ENCODE assay signal across 8 mouse cellular contexts in genomic region chr11:4001603-4002002, GRCm38 (mm10). TPM values are rescaled to one million over a fixed set of nuclear protein-coding genes. Genes with fewer than 3 reads are reported as not detected.
A peak's percentile ranks its signal among the peaks of the same experiment; 100 is the strongest.
DNase-seq lines count a peak whose midpoint lies in the region; ATAC-seq and TF ChIP-seq lines count a peak whose summit lies in the region.

No protein-coding gene starts in this region.

- no peak overlapping the region for H3K4me3 ChIP-seq in gastrocnemius, adult 2 months
- H3K4me3 ChIP-seq in megakaryocyte, embryonic 14.5 days (replicated peaks) = peak overlapping the region; percentile 1

- H3K36me3 ChIP-seq in megakaryocyte, embryonic 14.5 days (replicated peaks; ENCODE audit: low read length) = no peaks in the 10 kb centered on the region

- peak; percentile 85 for TF ChIP-seq CTCF in gastrocnemius, adult 2 months (IDR thresholded peaks at IDR 0.05)

- H3K4me1 ChIP-seq in megakaryocyte, embryonic 14.5 days = peaks cover 20% of the 10 kb centered on the region

- peaks cover 57% of the 10 kb centered on the region for H3K27me3 ChIP-seq in megakaryocyte, embryonic 14.5 days (replicated peaks)

- peak; percentile 20 for DNase-seq in cerebellum, adult 11 months
- peak; percentile 80 for DNase-seq in ES-CJ7 (ENCODE audit: low read depth, low spot score)
- peak; percentile 46 to 51 for DNase-seq in cerebellum, adult 18-20 months
- peak; percentile 60 for DNase-seq in gastrocnemius, adult 2 months
- peak; percentile 30 for DNase-seq in layer of hippocampus, adult 9-11 months
- DNase-seq in skeletal muscle tissue, adult 2 months (ENCODE audit: low read depth, low spot score) = peak; percentile 7

- no peak overlapping the region for H3K27ac ChIP-seq in gastrocnemius, adult 2 months

- peaks cover 19% of the 10 kb centered on the region for H3K9me3 ChIP-seq in megakaryocyte, embryonic 14.5 days

- ATAC-seq in cerebellum, adult (ENCODE audit: insufficient number of reproducible peaks, low FRiP score, low TSS enrichment) = no peak

- intact Hi-C loops in gastrocnemius, adult 2 months (cut with DNase I) = loop anchor here (1.0 kb wide), 1 partner anchor 82 kb away; no protein-coding TSS in a partner anchor

RNA-seq across cellular contexts. Expression of gene Gal3st1, which starts 18.2 kb away (rescaled TPM):
- under 1 TPM in 1 of 2 experiments, not detected in 1; 0.20 TPM for total RNA-seq in gastrocnemius, adult 2 months (2021)
- not detected in 2 replicates for polyA plus RNA-seq in megakaryocyte, embryonic 14.5 days (2012; ENCODE audit: insufficient read depth, low replicate concordance)

RNA-seq across cellular contexts. Expression of gene 4930556J24Rik, which starts 25.0 kb away (rescaled TPM):
- not detected for total RNA-seq in gastrocnemius, adult 2 months (2021)
- not detected in 2 replicates for polyA plus RNA-seq in megakaryocyte, embryonic 14.5 days (2012; ENCODE audit: insufficient read depth, low replicate concordance)

RNA-seq across cellular contexts. Expression of gene Sec14l4, which starts 29.7 kb away (rescaled TPM):
- total RNA-seq in gastrocnemius, adult 2 months (2021) = not detected
- polyA plus RNA-seq in megakaryocyte, embryonic 14.5 days (2012; ENCODE audit: insufficient read depth, low replicate concordance) = not detected in 2 replicates

RNA-seq across cellular contexts. Expression of gene Pes1, which starts 37.8 kb away (rescaled TPM):
- total RNA-seq in gastrocnemius, adult 2 months (2021) = 10 to 100 TPM; 32.8 to 33.7 TPM
- polyA plus RNA-seq in megakaryocyte, embryonic 14.5 days (2012; ENCODE audit: insufficient read depth, low replicate concordance) = 8.1 and 39.9 TPM in 2 replicates

Comparison
In these comparisons a context has a peak if more than half of its experiments do, and no peak if none do; other contexts are left out.
1. DNase-seq: peak in every context shown above with its lines; median percentile 80 in ES-CJ7; 60 in gastrocnemius, adult 2 months; 48 in cerebellum, adult 18-20 months; 30 in layer of hippocampus, adult 9-11 months; 20 in cerebellum, adult 11 months; 7 in skeletal muscle tissue, adult 2 months.